Mouse (Mus musculus) small intestine, adult 2 months (tissue): ENCODE measurements around the gene H2-Q7. TPM values are rescaled to one million over a fixed set of nuclear protein-coding genes. Genes with fewer than 3 reads are reported as not detected.
A peak's percentile ranks its signal among the peaks of the same experiment; 100 is the strongest.
"Not testable (repeated sequence)": the region's sequence is repeated elsewhere in the genome, so short reads cannot be mapped to it uniquely, and the experiment has no call there.

Experiments
- H3K27ac ChIP-seq: fragments of 200-500 bp; 2 replicates; pipeline ENCODE4 v1.5.1; 2012; ENCODE audit warnings: low read depth, low read length, control low read depth, inconsistent platforms; ENCODE audit not compliant: insufficient read depth
- H3K27me3 ChIP-seq: fragments of 200-500 bp; 2 replicates; pipeline ENCODE4 v1.6.1; 2012; ENCODE audit warnings: mild to moderate bottlenecking, moderate library complexity, low read length, inconsistent platforms; ENCODE audit not compliant: control insufficient read depth, insufficient read depth
- H3K36me3 ChIP-seq: fragments of 200-500 bp; 2 replicates; pipeline ENCODE4 v1.6.1; 2012; ENCODE audit warnings: mild to moderate bottlenecking, low read length, control low read depth, inconsistent platforms; ENCODE audit not compliant: control insufficient read depth, insufficient read depth
- H3K4me1 ChIP-seq: fragments of 200-500 bp; 2 replicates; pipeline ENCODE4 v1.6.1; 2012; ENCODE audit warnings: low read length, inconsistent platforms, mixed read lengths; ENCODE audit not compliant: control insufficient read depth, insufficient read depth, insufficient read length
- H3K4me3 ChIP-seq: fragments of 200-500 bp; 2 replicates; pipeline ENCODE4 v1.5.1; 2012; ENCODE audit warnings: low read depth, mild to moderate bottlenecking, control low read depth, inconsistent platforms, low read length, moderate library complexity
- CTCF ChIP-seq: fragments of 200-500 bp; IDR thresholded peaks from 2 replicates; pipeline ENCODE4 v1.5.1; 2012; ENCODE audit warnings: low read depth, mild to moderate bottlenecking, control low read depth, inconsistent platforms, low read length, moderate library complexity, mixed read lengths; ENCODE audit not compliant: insufficient replicate concordance, insufficient read length; ENCODE audit errors: extremely low read depth
- POLR2A ChIP-seq: fragments of 200-500 bp; IDR thresholded peaks from 2 replicates; pipeline ENCODE4 v1.6.1; 2012; ENCODE audit warnings: low read depth, mild to moderate bottlenecking, control low read depth, inconsistent platforms, low read length, moderate library complexity
- WGBS: fragments of 180-500 bp; shearing (Covaris S2); methylation state at CpG from one replicate; pipeline ENCODE4 v1.1.7; 2018; 5-methylcytosine and 5-hydroxymethylcytosine counted together
- polyA plus RNA-seq: library from polyadenylated mRNA; depleted of rRNA; stranded (reverse); fragments of >200 nt; gene quantifications from 2 replicates; pipeline ENCODE4 v1.2.3, GENCODE M21; 2012

H2-Q7 gene
- polyA plus RNA-seq, 1 experiment: 186 TPM

- WGBS: 19% methylated on average over 8 of the region's 8 CpGs
- peak; percentile 59; the same call in 1 of the 2 replicates for TF ChIP-seq CTCF
- peaks cover 13% of the 10 kb centered on the region for H3K27me3 ChIP-seq
- not testable (repeated sequence) for H3K4me3 ChIP-seq, H3K27ac ChIP-seq, H3K4me1 ChIP-seq, H3K36me3 ChIP-seq
Observed at GRCm38 (mm10) chr17:35465651-35466050, 26.7 kb downstream of the H2-Q7 start.

- not testable (repeated sequence) for H3K36me3 ChIP-seq, H3K27ac ChIP-seq, H3K4me1 ChIP-seq, H3K4me3 ChIP-seq
- WGBS: 68% methylated on average over 3 of the region's 3 CpGs
- H3K27me3 ChIP-seq: peaks cover 15% of the 10 kb centered on the region
Observed at GRCm38 (mm10) chr17:35468936-35469335, 30.0 kb downstream of the H2-Q7 start.

GRCm38 (mm10) chr17:35469842-35470751 lies 31.1 kb downstream of the H2-Q7 start, which contains the start of gene H2-Q10:
H2-Q10 (plus strand) TSS chr17:35470089.
- no peak for TF ChIP-seq CTCF
- TF ChIP-seq POLR2A: peak; percentile 6; the same call in 1 of the 2 replicates
- Histone ChIP-seq H3K4me3 (peak within 1 kb of the TSS; percentile 54), H3K36me3 (no peaks in the 10 kb centered on the region), H3K27me3 (peaks cover 15% of the 10 kb centered on the region), H3K4me1 (peaks cover 9% of the 10 kb centered on the region), H3K27ac (no peak within 1 kb of the TSS)
- 2% methylated on average over 80 of the region's 80 CpGs for WGBS

GRCm38 (mm10) chr17:35484066-35484465 lies 45.1 kb downstream of the H2-Q7 start:
- H3K27ac ChIP-seq: no peak overlapping the region
- H3K4me3 ChIP-seq: no peak overlapping the region
- TF ChIP-seq POLR2A: no peak
- peak; percentile 95 for TF ChIP-seq CTCF
- no peaks in the 10 kb centered on the region for H3K27me3 ChIP-seq
- H3K36me3 ChIP-seq: no peaks in the 10 kb centered on the region
- H3K4me1 ChIP-seq: no peaks in the 10 kb centered on the region
- WGBS: 2% methylated on average over 9 of the region's 9 CpGs

- Histone ChIP-seq H3K27ac (no peak overlapping the region), H3K36me3 (no peaks in the 10 kb centered on the region), H3K27me3 (no peaks in the 10 kb centered on the region), H3K4me1 (no peaks in the 10 kb centered on the region), H3K4me3 (no peak overlapping the region)
- no peak for TF ChIP-seq POLR2A
- no peak for TF ChIP-seq CTCF
- 23% methylated on average over 4 of the region's 4 CpGs for WGBS
Observed at GRCm38 (mm10) chr17:35485702-35486101, 46.7 kb downstream of the H2-Q7 start.

- Histone ChIP-seq H3K4me1 (no peaks in the 10 kb centered on the region), H3K27me3 (no peaks in the 10 kb centered on the region), H3K36me3 (no peaks in the 10 kb centered on the region), H3K27ac (no peak overlapping the region), H3K4me3 (no peak overlapping the region)
- WGBS: 61% methylated on average over 10 of the region's 10 CpGs
- no peak for TF ChIP-seq POLR2A
- no peak for TF ChIP-seq CTCF
Observed at GRCm38 (mm10) chr17:35486726-35487125, 47.8 kb downstream of the H2-Q7 start.

GRCm38 (mm10) chr17:35488041-35488440 lies 49.1 kb downstream of the H2-Q7 start:
- Histone ChIP-seq H3K27me3 (no peaks in the 10 kb centered on the region), H3K36me3 (no peaks in the 10 kb centered on the region), H3K4me3 (no peak overlapping the region), H3K4me1 (no peaks in the 10 kb centered on the region), H3K27ac (no peak overlapping the region)
- WGBS: 90% methylated on average over 2 of the region's 2 CpGs
- TF ChIP-seq CTCF (no peak), POLR2A (no peak)
